Mouse (Mus musculus): Measurements from ENCODE around the gene Ugt2a3. TPM values are rescaled to one million over a fixed set of nuclear protein-coding genes. Genes with fewer than 3 reads are reported as not detected.

Gene Ugt2a3
- polyA plus RNA-seq (2014; fragmentation: Illumina TruSeq; extraction: RNeasy Lipid Tissue Mini Kit (QIAGEN cat#74804); ENCODE audit: low replicate concordance), result 410 TPM

DNA sequence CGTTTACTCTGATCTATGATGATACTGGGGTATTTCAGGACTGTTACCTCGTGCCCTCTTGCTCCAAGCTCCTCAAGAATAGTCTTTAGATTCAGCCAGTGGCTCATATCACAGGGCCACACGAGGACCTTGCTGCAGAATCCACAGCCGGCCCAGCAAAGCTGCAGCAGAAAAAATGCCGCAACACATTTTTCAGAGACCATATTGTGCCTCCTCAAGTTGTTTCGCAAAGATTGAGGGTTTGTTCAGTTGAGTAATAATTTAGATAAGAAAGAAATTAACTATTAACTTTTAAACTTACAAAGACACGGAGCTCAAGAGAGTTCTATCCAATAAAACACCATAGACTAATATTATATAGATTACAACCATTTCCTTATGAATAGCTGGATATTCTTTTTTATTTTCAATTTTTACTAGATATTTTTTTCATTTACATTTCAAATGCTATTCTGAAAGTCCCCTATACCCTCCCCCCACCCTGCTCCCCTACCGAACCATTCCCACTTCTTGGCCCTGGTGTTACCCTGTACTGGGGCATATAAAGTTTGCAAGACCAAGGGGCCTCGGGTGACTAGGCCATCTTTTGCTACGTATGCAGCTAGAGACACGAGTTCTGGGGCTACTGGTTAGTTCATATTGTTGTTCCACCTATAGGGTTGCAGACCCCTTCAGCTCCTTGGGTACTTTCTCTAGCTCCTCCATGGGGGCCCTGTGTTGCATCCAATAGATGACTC lies at the start of gene Ugt2a3:
TSS of gene Ugt2a3 (minus strand) at position 235 of the 737 bp plus-strand sequence.

Other genes with a start within 250 kb of the Ugt2a3 start
- gene Ugt2b36, start 244.6 kb downstream of the Ugt2a3 start, polyA plus RNA-seq (2014; fragmentation: Illumina TruSeq; extraction: RNeasy Lipid Tissue Mini Kit (QIAGEN cat#74804); ENCODE audit: low replicate concordance), result 68.7 TPM
- gene Ugt2b5, start 196.9 kb downstream of the Ugt2a3 start, polyA plus RNA-seq (2014; fragmentation: Illumina TruSeq; extraction: RNeasy Lipid Tissue Mini Kit (QIAGEN cat#74804); ENCODE audit: low replicate concordance), result 477 TPM
- not detected for gene Ugt2b37, start 82.4 kb downstream of the Ugt2a3 start, polyA plus RNA-seq (2014; fragmentation: Illumina TruSeq; extraction: RNeasy Lipid Tissue Mini Kit (QIAGEN cat#74804); ENCODE audit: low replicate concordance)
- gene Ugt2b38, start 87.0 kb upstream of the Ugt2a3 start, polyA plus RNA-seq (2014; fragmentation: Illumina TruSeq; extraction: RNeasy Lipid Tissue Mini Kit (QIAGEN cat#74804); ENCODE audit: low replicate concordance), result 5.5 TPM
- not detected for gene Ugt2a2, start 145.1 kb upstream of the Ugt2a3 start, polyA plus RNA-seq (2014; fragmentation: Illumina TruSeq; extraction: RNeasy Lipid Tissue Mini Kit (QIAGEN cat#74804); ENCODE audit: low replicate concordance)
- not detected for gene Gm43638, start 149.6 kb upstream of the Ugt2a3 start, polyA plus RNA-seq (2014; fragmentation: Illumina TruSeq; extraction: RNeasy Lipid Tissue Mini Kit (QIAGEN cat#74804); ENCODE audit: low replicate concordance)
- not detected for gene Ugt2a1, start 153.7 kb upstream of the Ugt2a3 start, polyA plus RNA-seq (2014; fragmentation: Illumina TruSeq; extraction: RNeasy Lipid Tissue Mini Kit (QIAGEN cat#74804); ENCODE audit: low replicate concordance)
- 4,340 TPM for gene Sult1b1, start 201.0 kb upstream of the Ugt2a3 start, polyA plus RNA-seq (2014; fragmentation: Illumina TruSeq; extraction: RNeasy Lipid Tissue Mini Kit (QIAGEN cat#74804); ENCODE audit: low replicate concordance)
- 2,250 TPM for gene Sult1d1, start 231.8 kb upstream of the Ugt2a3 start, polyA plus RNA-seq (2014; fragmentation: Illumina TruSeq; extraction: RNeasy Lipid Tissue Mini Kit (QIAGEN cat#74804); ENCODE audit: low replicate concordance)